8 mouse cellular contexts compared by ENCODE assay signal in genomic region chr10:17725037-17725584, GRCm38 (mm10). TPM values are rescaled to one million over a fixed set of nuclear protein-coding genes. Genes with fewer than 3 reads are reported as not detected.
DNase-seq lines count a peak whose midpoint lies in the region; ATAC-seq and TF ChIP-seq lines count a peak whose summit lies in the region.

No protein-coding gene starts in this region.

- H3K27me3 ChIP-seq in heart, adult 2 months (ENCODE audit: control insufficient read depth, insufficient read depth, low read length) = no peaks in the 10 kb centered on the region
- H3K27me3 ChIP-seq in heart, embryonic 11.5 days (ENCODE audit: control insufficient read depth, insufficient read depth, low read length) = no peaks in the 10 kb centered on the region
- H3K27me3 ChIP-seq in liver, embryonic 14.5 days (ENCODE audit: control insufficient read depth, insufficient read depth, low read length) = no peaks in the 10 kb centered on the region

- H3K9me3 ChIP-seq in heart, embryonic 11.5 days (replicated peaks; ENCODE audit: control insufficient read depth, low read length) = no peaks in the 10 kb centered on the region
- H3K9me3 ChIP-seq in liver, embryonic 14.5 days (ENCODE audit: control insufficient read depth, low read length) = no peaks in the 10 kb centered on the region

- peak overlapping the region; percentile 73 for H3K4me2 ChIP-seq in heart, embryonic 11.5 days
- H3K4me2 ChIP-seq in liver, embryonic 14.5 days (ENCODE audit: low read depth) = peak overlapping the region; percentile 99

- TF ChIP-seq POLR2A in heart, adult 2 months (IDR thresholded peaks at IDR 0.05; ENCODE audit: insufficient read depth, low read depth, low read length) = 0 out of 2 replicates have a peak, but pooled peaks have one; percentile 5

- TF ChIP-seq CTCF in heart, adult 2 months (IDR thresholded peaks at IDR 0.05) = no peak
- no peak for TF ChIP-seq CTCF in liver, embryonic 14.5 days (IDR thresholded peaks at IDR 0.05; ENCODE audit: low read depth)

- no peaks in the 10 kb centered on the region; the same call in 1 of the 2 replicates for H3K79me2 ChIP-seq in heart, adult 2 months (replicated peaks; ENCODE audit: control insufficient read depth, insufficient read depth, low read length)

- peak overlapping the region; percentile 98 for H3K4me3 ChIP-seq in heart, adult 2 months
- H3K4me3 ChIP-seq in heart, embryonic 11.5 days (ENCODE audit: low read depth, low read length) = peak overlapping the region; percentile 91
- peak overlapping the region; percentile 19 to 88; a peak in 3 of 4 replicates for H3K4me3 ChIP-seq in liver, embryonic 14.5 days (ENCODE audit: insufficient read depth in 1 of 2, low read depth in 2 of 2, low read length in 2 of 2)

- 27% methylated on average over 8 of the region's 8 CpGs for WGBS in heart, adult 2 months
- WGBS in heart, embryonic 11.5 days (ENCODE audit: insufficient replicate concordance) = 15% methylated on average over 8 of the region's 8 CpGs
- whole genome bisulfite sequencing in liver, embryonic 14.5 days (ENCODE audit: insufficient replicate concordance) = 28% methylated on average over 8 of the region's 8 CpGs

- DNase-seq in heart, adult 2 months = no peak
- no peak for DNase-seq in heart, postnatal 4 days
- peak; percentile 61 for DNase-seq in NIH3T3 (ENCODE audit: low read depth)
- no peak for DNase-seq in liver, embryonic 14.5 days (ENCODE audit: low read depth in 3 of 3, low spot score in 3 of 3)
- no peak for DNase-seq in testis, postnatal 14 days (ENCODE audit: low spot score)
- no peak for DNase-seq in left cerebral cortex, adult 8-10 months (ENCODE audit: low spot score in 2 of 2)
- DNase-seq in left cerebral cortex, postnatal 4 days = no peak

- H3K4me1 ChIP-seq in heart, adult 2 months (ENCODE audit: control insufficient read depth, insufficient read depth, low read length) = peaks cover 4% of the 10 kb centered on the region
- H3K4me1 ChIP-seq in heart, embryonic 11.5 days (ENCODE audit: control insufficient read depth, insufficient read depth, low read length) = peaks cover 16% of the 10 kb centered on the region
- peaks cover 9 to 26% of the 10 kb centered on the region in 2 experiments for H3K4me1 ChIP-seq in liver, embryonic 14.5 days (replicated peaks; ENCODE audit: control insufficient read depth in 2 of 2, insufficient read depth in 2 of 2, low read length in 1 of 2)

- H3K9ac ChIP-seq in heart, adult 2 months (ENCODE audit: low read depth, low read length) = no peak overlapping the region
- H3K9ac ChIP-seq in heart, embryonic 11.5 days (ENCODE audit: low read depth, low read length) = peak overlapping the region; percentile 65
- H3K9ac ChIP-seq in liver, embryonic 14.5 days (replicated peaks) = peak overlapping the region; percentile 19

- ATAC-seq in heart, embryonic 11.5 days (replicated peaks; ENCODE audit: insufficient number of reproducible peaks, low FRiP score, low TSS enrichment) = no peak
- ATAC-seq in liver, embryonic 14.5 days (ENCODE audit: insufficient read depth) = no peak

- H3K36me3 ChIP-seq in heart, adult 2 months (ENCODE audit: control insufficient read depth, insufficient read depth, low read length) = peaks cover 3% of the 10 kb centered on the region; the same call in 1 of the 2 replicates
- H3K36me3 ChIP-seq in heart, embryonic 11.5 days (ENCODE audit: control insufficient read depth, insufficient read depth, low read length) = no peaks in the 10 kb centered on the region
- H3K36me3 ChIP-seq in liver, embryonic 14.5 days (replicated peaks; ENCODE audit: control insufficient read depth, insufficient read depth, low read depth) = peaks cover 3% of the 10 kb centered on the region; the same call in 1 of the 2 replicates

- no peak for TF ChIP-seq EP300 in heart, adult 2 months (IDR thresholded peaks at IDR 0.05; ENCODE audit: insufficient read depth, low read depth, low read length)
- no peak for TF ChIP-seq EP300 in liver, embryonic 14.5 days (IDR thresholded peaks at IDR 0.05; ENCODE audit: low read depth)

- H3K27ac ChIP-seq in heart, adult 2 months = peak overlapping the region; percentile 98
- H3K27ac ChIP-seq in heart, embryonic 11.5 days (ENCODE audit: low read depth, low read length) = no peak overlapping the region
- H3K27ac ChIP-seq in liver, embryonic 14.5 days = no peak overlapping the region

- intact Hi-C loops in heart, adult 2 months (cut with DNase I) = loop anchor here (10.0 kb wide), 4 partner anchors 180 to 1380 kb away; no protein-coding TSS in a partner anchor
- intact Hi-C loops in left cerebral cortex, postnatal 4 days (cut with DNase I) = loop anchor here (10.0 kb wide), 3 partner anchors 300 to 1900 kb away; no protein-coding TSS in a partner anchor

RNA-seq across cellular contexts. Expression of gene Cited2, which starts 2.1 kb away (rescaled TPM):
- total RNA-seq in heart, adult 2 months (2021) = 10 to 100 TPM; 38.7 to 54.0 TPM
- 22.2 and 23.8 TPM in 2 replicates for polyA plus RNA-seq in heart, adult 2 months (2012; rRNA removed)
- 10 to 100 TPM; 20.9 to 22.8 TPM for total RNA-seq in heart, postnatal 4 days (2021)
- polyA plus RNA-seq in heart, embryonic 11.5 days (2014; fragmentation: Nextera tagmentation; extraction: Ambion mirVana) = 35.4 and 42.6 TPM in 2 replicates
- polyA plus RNA-seq in liver, embryonic 14.5 days (2012; rRNA removed) = 17.8 and 18.2 TPM in 2 replicates
- 12.3 and 12.7 TPM in 2 replicates for polyA plus RNA-seq in liver, embryonic 14.5 days (2014; fragmentation: Nextera tagmentation; extraction: Ambion mirVana)
- total RNA-seq in left cerebral cortex, adult 8-10 months (2022) = 10 to 100 TPM; 32.2 to 35.6 (median 33.9) TPM
- 10 to 100 TPM; 41.9 to 48.3 TPM for total RNA-seq in left cerebral cortex, postnatal 4 days (2021)
